ENCODE assay signal across 24 mouse cellular contexts in the genomic region with DNA sequence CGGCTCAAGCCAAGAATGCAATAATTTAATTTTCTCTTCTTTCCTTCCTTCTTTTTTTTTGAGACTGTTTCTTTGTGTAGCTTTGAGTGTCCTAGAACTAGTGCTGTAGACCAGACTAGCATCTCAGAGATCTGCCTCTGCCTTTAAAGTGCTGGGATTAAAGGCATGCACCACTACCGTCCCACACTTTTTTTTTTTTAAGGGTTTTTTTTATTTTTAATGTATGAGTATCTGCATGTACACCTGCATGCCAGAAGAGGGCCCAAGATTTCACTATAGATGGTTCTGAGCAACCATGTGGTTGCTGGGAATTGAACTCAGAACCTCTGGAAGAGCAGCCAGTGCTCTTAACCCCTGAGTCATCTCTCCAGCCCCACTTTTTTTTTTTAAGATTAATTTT. TPM values are rescaled to one million over a fixed set of nuclear protein-coding genes. Genes with fewer than 3 reads are reported as not detected.
A peak's percentile ranks its signal among the peaks of the same experiment; 100 is the strongest.
DNase-seq lines count a peak whose midpoint lies in the region; ATAC-seq and TF ChIP-seq lines count a peak whose summit lies in the region.
"Had no signal": no experiment of that assay in that cellular context is flagged by ENCODE, and none has a peak within 500 bp of the region (broad histone marks: within the 10 kb centered on the region; RNA-seq: fewer than 3 reads in every experiment).

No protein-coding gene starts in this region.

- CTCF ChIA-PET in Patski (lab: Charles Lee): no interaction called here

- peaks cover 0 to 5% of the 10 kb centered on the region in 2 experiments; a peak in 2 of 4 replicates for H3K4me1 ChIP-seq in CH12.LX (ENCODE audit: control insufficient read depth in 1 of 2, insufficient read depth in 2 of 2)
- peaks cover 62% of the 10 kb centered on the region for H3K4me1 ChIP-seq in E14TG2a.4 (replicated peaks; ENCODE audit: low read depth, low read length)

- TF ChIP-seq EP300 in CH12.LX (IDR thresholded peaks at IDR 0.05; ENCODE audit: low read length): no peak

- dilution Hi-C loops in CH12.LX (cut with MboI; ENCODE audit: extremely low pct_ligation_motif_present, extremely low pct_unique_long_range_greater_than_20kb, low sequenced_read_pairs): no loop called here

- in situ Hi-C loops in CH12.LX (cut with MboI; ENCODE audit: low pct_ligation_motif_present, low pct_unique_long_range_greater_than_20kb, low sequenced_read_pairs) (no loop called here), Patski (cut with MboI; ENCODE audit: low pct_unique_long_range_greater_than_20kb) (no loop called here)

- H3K27me3 ChIP-seq in CH12.LX (replicated peaks) (peaks cover 6% of the 10 kb centered on the region), E14TG2a.4 (ENCODE audit: insufficient read depth, low read length) (0 out of 2 replicates have a peak, but pooled peaks cover under 1% of the 10 kb centered on the region), Patski (peaks cover 12% of the 10 kb centered on the region)
- H3K27me3 ChIP-seq: forebrain, embryonic 13.5 days; hindbrain, embryonic 12.5 days; hindbrain, embryonic 15.5 days; intestine, embryonic 15.5 days had no signal

- H3K27ac ChIP-seq in CH12.LX (ENCODE audit: insufficient read depth, low read depth): no peak overlapping the region
- H3K27ac ChIP-seq: intestine, embryonic 15.5 days had no signal

- H3K9me3 ChIP-seq in CH12.LX (replicated peaks; ENCODE audit: low read length) (no peaks in the 10 kb centered on the region), E14TG2a.4 (ENCODE audit: low read length) (no peaks in the 10 kb centered on the region)
- H3K9me3 ChIP-seq: forebrain, embryonic 10.5 days; forebrain, embryonic 13.5 days; hindbrain, embryonic 12.5 days; hindbrain, embryonic 15.5 days; intestine, embryonic 15.5 days had no signal

- DNase-seq in CH12.LX (ENCODE audit: extremely low read depth) (no peak), Patski (ENCODE audit: low read depth, low spot score) (no peak)
- no peak for DNase-seq in testis, postnatal 10 days (ENCODE audit: low spot score)
- DNase-seq in adrenal gland, postnatal 4 days (ENCODE audit: low spot score in 2 of 2): no peak
- DNase-seq in natural killer cell, adult 2 months (ENCODE audit: low spot score in 2 of 2): no peak
- DNase-seq: adrenal gland, postnatal 10 days; adrenal gland, postnatal 36 days; cerebellum, adult 11 months; cerebellum, adult 2 months; cerebellum, postnatal 25 days; embryo, embryonic 11 days; gastrocnemius, adult 2 months; gastrocnemius, postnatal 14 days had no signal

- H3K36me3 ChIP-seq in CH12.LX (replicated peaks in 1 of 2; ENCODE audit: control insufficient read depth in 1 of 2, insufficient read depth in 1 of 2, low read length in 1 of 2) (no peaks in the 10 kb centered on the region), E14TG2a.4 (ENCODE audit: insufficient read depth, low read length) (no peaks in the 10 kb centered on the region)
- H3K36me3 ChIP-seq: forebrain, embryonic 10.5 days; hindbrain, embryonic 12.5 days; hindbrain, embryonic 15.5 days; intestine, embryonic 15.5 days had no signal

- no peaks in the 10 kb centered on the region for H3K79me2 ChIP-seq in CH12.LX (replicated peaks; ENCODE audit: control insufficient read depth, extremely low read depth, insufficient read depth, poor library complexity, severe bottlenecking)

- TF ChIP-seq POLR2A in CH12.LX (IDR thresholded peaks at IDR 0.05; ENCODE audit: low read depth, low read length): no peak

- POLR2A ChIA-PET in Patski (lab: Charles Lee): interaction anchor here (1.6 kb wide), 1 partner anchor 41 kb away, joined by 3 read pairs; no protein-coding TSS in a partner anchor

- ATAC-seq in Patski: no peak
- ATAC-seq: CD4-positive, CD25-positive, alpha-beta regulatory T cell, adult 4 months had no signal

- H3K4me3 ChIP-seq in CH12.LX (replicated peaks in 1 of 3; ENCODE audit: low read depth in 2 of 3, low read length in 2 of 3, poor library complexity in 1 of 3) (no peak overlapping the region), E14TG2a.4 (replicated peaks; ENCODE audit: low read length) (peak overlapping the region; percentile 96; the same call in 1 of the 2 replicates)

- TF ChIP-seq CTCF in CH12.LX (conservative IDR thresholded peaks at IDR 0.05 in 1 of 2, IDR thresholded peaks at IDR 0.05 in 1 of 2; ENCODE audit: low read depth in 2 of 2, low read length in 2 of 2) (no peak), E14TG2a.4 (conservative IDR thresholded peaks at IDR 0.05; ENCODE audit: low read length) (no peak), Patski (IDR thresholded peaks at IDR 0.05) (peak; percentile 18)

- TF ChIP-seq RAD21 in CH12.LX (IDR thresholded peaks at IDR 0.05; ENCODE audit: low read depth, low read length): no peak

- no peak overlapping the region for H3K4me2 ChIP-seq in CH12.LX (ENCODE audit: insufficient read depth, low read depth, poor library complexity, severe bottlenecking)

- no peak overlapping the region for H3K9ac ChIP-seq in CH12.LX (ENCODE audit: insufficient read depth, low read depth)
- H3K9ac ChIP-seq: hindbrain, embryonic 15.5 days had no signal

TF ChIP-seq in CH12.LX, 34 proteins besides CTCF, POLR2A, EP300 and RAD21:
- TF ChIP-seq ZNF384 (IDR thresholded peaks at IDR 0.05; ENCODE audit: low read depth, low read length) (peak; percentile 63; the same call in 1 of the 2 replicates), CHD2 (IDR thresholded peaks at IDR 0.05; ENCODE audit: low read length) (no peak), POLR2AphosphoS2 (IDR thresholded peaks at IDR 0.05; ENCODE audit: low read depth, low read length) (no peak)

RNA-seq across cellular contexts. Expression of a gene that starts 1.3 kb away (rescaled TPM):
- total RNA-seq in CH12.LX (2012; rRNA removed): 3.6 and 4.4 TPM in 2 replicates
- total RNA-seq in CH12.LX (2014; rRNA removed): 5.6 and 5.7 TPM in 2 replicates
- polyA plus RNA-seq in CH12.LX (2012; ENCODE audit: insufficient read length, low read depth): 4.6 and 5.5 TPM in 2 replicates
- polyA plus RNA-seq in Patski (2021): 25.2 TPM
- 10 to 100 TPM; 31.6 to 32.2 TPM for total RNA-seq in adrenal gland, postnatal 4 days (2021)

RNA-seq across cellular contexts. Expression of a gene that starts 38.1 kb away (rescaled TPM):
- total RNA-seq in CH12.LX (2012; rRNA removed) (not detected in 2 replicates), CH12.LX (2014; rRNA removed) (not detected in 2 replicates)
- polyA plus RNA-seq in CH12.LX (2012; ENCODE audit: insufficient read length, low read depth) (not detected in 2 replicates), Patski (2021) (not detected)
- 10 to 100 TPM in 1 of 2 experiments, 1 to 10 TPM in 1; 8.0 to 11.5 TPM for total RNA-seq in adrenal gland, postnatal 4 days (2021)
- total RNA-seq: gastrocnemius, adult 2 months; gastrocnemius, postnatal 14 days; heart, adult 8-10 months; heart, postnatal 25 days; hematopoietic stem cell, adult 5-6 weeks had no signal
- polyA plus RNA-seq: CD4-positive, CD25-positive, alpha-beta regulatory T cell, adult 4 months; heart, postnatal 0 days had no signal

RNA-seq across cellular contexts. Expression of a gene that starts 40.4 kb away (rescaled TPM):
- total RNA-seq in CH12.LX (2012; rRNA removed) (1,563 and 2,304 TPM in 2 replicates), CH12.LX (2014; rRNA removed) (2,562 and 2,828 TPM in 2 replicates)
- polyA plus RNA-seq in CH12.LX (2012; ENCODE audit: insufficient read length, low read depth) (1,827 and 1,949 TPM in 2 replicates), Patski (2021) (2,279 TPM)
- 100 to 1,000 TPM; 351 to 370 TPM for total RNA-seq in adrenal gland, postnatal 4 days (2021)

Comparison
In these comparisons a context has a peak if more than half of its experiments do, and no peak if none do; other contexts are left out.
1. RNA of a gene that starts 1.3 kb away (total RNA-seq): 31.6 to 32.2 TPM in adrenal gland, postnatal 4 days; 3.6 to 5.7 TPM in CH12.LX; every median in the first group is over 4 times any median in the second.
2. RNA of a gene that starts 38.1 kb away (total RNA-seq): 8.0 to 11.5 TPM in adrenal gland, postnatal 4 days; not detected in CH12.LX; every median in the first group is over 4 times any median in the second.
3. RNA of a gene that starts 40.4 kb away (total RNA-seq): 1,563 to 2,828 TPM in CH12.LX; 351 to 370 TPM in adrenal gland, postnatal 4 days; every median in the first group is over 4 times any median in the second.